Mouse (Mus musculus): ENCODE results near the gene Pank4.

- no peak for TF ChIP-seq HCFC1 (IDR thresholded peaks at IDR 0.05; ENCODE audit: borderline replicate concordance, insufficient read depth, low read length)
- no peak for TF ChIP-seq CHD2 (IDR thresholded peaks at IDR 0.05; ENCODE audit: low read depth, low read length)
- no peak for TF ChIP-seq ZC3H11A (IDR thresholded peaks at IDR 0.05; ENCODE audit: borderline replicate concordance, low read depth, low read length)
These were observed 60.5 kb downstream of the Pank4 start for GRCm38 (mm10) chr4:155024170-155025010.
